Mouse (Mus musculus) spleen, adult 2 months (tissue): ENCODE measurements around the gene Abracl. TPM values are rescaled to one million over a fixed set of nuclear protein-coding genes. Genes with fewer than 3 reads are reported as not detected.
A peak's percentile ranks its signal among the peaks of the same experiment; 100 is the strongest.

ENCODE experiments used
- DNase-seq, 2 experiments: peaks; one replicate each; pipeline versions ENCODE4 v3.0.0 to v3.0.0-alpha.2; 2012 to 2021; ENCODE audit warnings: low spot score in 2 of 2, low read depth in 1 of 2
- H3K27ac ChIP-seq: fragments of 200-500 bp; 2 replicates; pipeline ENCODE4 v1.5.1; 2012; ENCODE audit warnings: low read length, inconsistent platforms; ENCODE audit not compliant: insufficient read depth
- H3K27me3 ChIP-seq: fragments of 200-500 bp; 2 replicates; pipeline ENCODE4 v1.6.1; 2012; ENCODE audit warnings: mild to moderate bottlenecking, moderate library complexity, low read length, inconsistent platforms; ENCODE audit not compliant: control insufficient read depth, insufficient read depth
- H3K36me3 ChIP-seq: fragments of 200-500 bp; 2 replicates; pipeline ENCODE4 v1.6.1; 2012; ENCODE audit warnings: mild to moderate bottlenecking, low read length, inconsistent platforms; ENCODE audit not compliant: control insufficient read depth, insufficient read depth
- H3K4me1 ChIP-seq: fragments of 200-500 bp; 2 replicates; pipeline ENCODE4 v1.6.1; 2011; ENCODE audit warnings: inconsistent platforms; ENCODE audit not compliant: control insufficient read depth, insufficient read depth, insufficient read length
- H3K4me3 ChIP-seq: fragments of 200-500 bp; 2 replicates; pipeline ENCODE4 v1.5.1; 2011; ENCODE audit warnings: mild to moderate bottlenecking, inconsistent platforms; ENCODE audit not compliant: insufficient read depth, insufficient read length; ENCODE audit errors: extremely low read depth
- CTCF ChIP-seq: fragments of 200-500 bp; IDR thresholded peaks from 2 replicates; pipeline ENCODE4 v1.5.1; 2011; ENCODE audit warnings: mild to moderate bottlenecking, inconsistent platforms; ENCODE audit not compliant: insufficient read depth, insufficient read length, insufficient replicate concordance; ENCODE audit errors: extremely low read depth
- POLR2A ChIP-seq: fragments of 200-500 bp; IDR thresholded peaks from 2 replicates; pipeline ENCODE4 v1.6.1; 2011; ENCODE audit warnings: low read depth, low read length, inconsistent platforms
- WGBS: fragments of 180-500 bp; shearing (Covaris S2); methylation state at CpG from one replicate; pipeline ENCODE4 v1.1.7; 2018; 5-methylcytosine and 5-hydroxymethylcytosine counted together
- polyA plus RNA-seq: library from polyadenylated mRNA; depleted of rRNA; stranded (reverse); fragments of >200 nt; gene quantifications from 2 replicates; pipeline ENCODE4 v1.2.3, GENCODE M21; 2012

Gene Abracl
- polyA plus RNA-seq, 1 experiment, result 3.5 TPM

- H3K27me3 ChIP-seq, result no peaks in the 10 kb centered on the region
- H3K4me3 ChIP-seq, result no peak overlapping the region
- H3K36me3 ChIP-seq, result peaks cover 3% of the 10 kb centered on the region; the same call in 1 of the 2 replicates
- TF ChIP-seq POLR2A (no peak), CTCF (no peak)
- 75% methylated on average over 3 of the region's 3 CpGs for WGBS
- H3K4me1 ChIP-seq, result no peaks in the 10 kb centered on the region
- H3K27ac ChIP-seq, result no peak overlapping the region
- DNase-seq, result no peak
Measured at GRCm38 (mm10) chr10:18007243-18007642, 15.8 kb downstream of the Abracl start.

DNA sequence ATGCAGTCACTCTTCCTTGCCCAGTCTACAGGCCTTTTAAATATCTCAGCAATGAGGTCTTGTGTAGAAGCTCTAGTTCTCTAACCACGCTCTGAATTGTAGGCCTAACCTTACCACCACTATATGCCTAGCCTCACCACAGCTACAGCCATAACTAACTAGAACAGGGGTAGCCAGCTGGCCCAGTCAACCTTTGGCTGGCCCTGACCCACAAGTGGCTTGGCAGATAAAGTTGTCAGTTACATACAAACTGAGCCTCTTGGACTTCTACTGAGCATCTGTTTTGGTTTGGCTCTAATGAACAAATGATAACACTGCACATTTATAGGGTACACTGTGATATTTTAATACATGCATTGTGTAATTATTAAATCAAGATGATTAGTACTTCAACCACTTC lies 16.3 kb downstream of the Abracl start:
- 79% methylated on average over 1 of the region's 1 CpGs for WGBS
- no peak overlapping the region for H3K27ac ChIP-seq
- peaks cover 3% of the 10 kb centered on the region; the same call in 1 of the 2 replicates for H3K36me3 ChIP-seq
- no peaks in the 10 kb centered on the region for H3K27me3 ChIP-seq
- H3K4me1 ChIP-seq, result no peaks in the 10 kb centered on the region
- TF ChIP-seq POLR2A (no peak), CTCF (no peak)
- no peak overlapping the region for H3K4me3 ChIP-seq
- DNase-seq, result no peak

- H3K27ac ChIP-seq, result no peak overlapping the region
- 76% methylated on average over 7 of the region's 7 CpGs for WGBS
Measured at GRCm38 (mm10) chr10:18005136-18005955, 17.7 kb downstream of the Abracl start.

DNA sequence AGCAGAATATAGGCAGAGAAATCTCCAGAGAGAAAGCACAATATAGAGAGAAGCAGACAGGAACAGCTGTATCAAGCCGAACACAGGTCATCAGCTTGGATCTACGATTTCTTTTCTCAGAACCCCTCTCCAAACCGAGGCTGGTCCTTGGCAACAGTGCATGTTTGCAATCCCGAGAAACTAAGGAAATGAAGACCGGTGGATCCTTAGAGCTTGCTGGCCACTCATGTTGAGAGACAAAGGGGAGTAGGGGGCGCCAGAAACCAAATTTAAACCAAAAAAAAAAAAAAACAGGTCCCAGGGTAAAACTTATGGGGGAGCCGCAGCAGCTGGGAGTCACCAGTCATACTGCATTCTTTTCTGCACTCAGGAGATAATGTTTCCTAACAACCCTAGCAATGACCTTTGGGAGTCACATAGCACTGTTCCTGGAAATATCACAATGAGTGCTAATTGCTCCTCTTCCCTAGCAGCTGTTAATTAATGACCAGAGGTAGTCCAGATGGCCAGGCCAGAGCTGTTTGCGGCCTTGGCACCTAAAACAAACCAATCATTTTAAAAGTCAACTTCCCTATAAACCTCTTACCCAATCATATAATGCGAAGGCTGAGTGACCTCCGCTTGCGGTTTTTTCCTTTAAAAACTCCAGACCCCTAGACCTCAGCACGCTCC lies 19.0 kb downstream of the Abracl start:
- Histone ChIP-seq H3K36me3 (no peaks in the 10 kb centered on the region), H3K27me3 (no peaks in the 10 kb centered on the region), H3K4me3 (no peak overlapping the region), H3K4me1 (no peaks in the 10 kb centered on the region), H3K27ac (no peak overlapping the region)
- DNase-seq, result no peak
- 89% methylated on average over 12 of the region's 12 CpGs for WGBS
- TF ChIP-seq CTCF (no peak), POLR2A (no peak)

More at GRCm38 (mm10) chr10:18005136-18005955, 17.7 kb downstream of the Abracl start:
- TF ChIP-seq POLR2A (no peak), CTCF (no peak)
- H3K4me3 ChIP-seq, result no peak overlapping the region
- H3K4me1 ChIP-seq, result no peaks in the 10 kb centered on the region
- peaks cover 3% of the 10 kb centered on the region; the same call in 1 of the 2 replicates for H3K36me3 ChIP-seq
- no peaks in the 10 kb centered on the region for H3K27me3 ChIP-seq
- DNase-seq, result no peak

DNA sequence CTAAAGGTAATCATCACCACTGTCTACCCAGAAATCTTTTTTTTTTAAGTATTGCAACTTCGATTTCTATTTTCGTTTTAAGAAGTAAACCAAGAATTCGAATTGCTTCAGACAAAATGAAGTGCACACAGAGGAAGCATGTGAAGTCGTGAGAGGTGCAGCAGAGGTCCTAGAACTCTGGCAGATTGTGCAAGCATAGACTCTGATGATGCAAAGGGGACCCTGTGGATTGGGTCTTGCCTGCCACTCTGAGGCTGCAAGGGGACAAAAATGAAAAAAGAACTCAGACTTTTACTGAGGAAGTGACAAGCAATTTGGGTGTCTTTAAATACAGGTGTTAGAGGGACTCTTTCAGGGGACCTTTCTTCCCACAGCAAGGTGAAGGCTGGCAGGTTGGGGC lies 32.5 kb downstream of the Abracl start:
- 69% methylated on average over 4 of the region's 4 CpGs for WGBS

DNA sequence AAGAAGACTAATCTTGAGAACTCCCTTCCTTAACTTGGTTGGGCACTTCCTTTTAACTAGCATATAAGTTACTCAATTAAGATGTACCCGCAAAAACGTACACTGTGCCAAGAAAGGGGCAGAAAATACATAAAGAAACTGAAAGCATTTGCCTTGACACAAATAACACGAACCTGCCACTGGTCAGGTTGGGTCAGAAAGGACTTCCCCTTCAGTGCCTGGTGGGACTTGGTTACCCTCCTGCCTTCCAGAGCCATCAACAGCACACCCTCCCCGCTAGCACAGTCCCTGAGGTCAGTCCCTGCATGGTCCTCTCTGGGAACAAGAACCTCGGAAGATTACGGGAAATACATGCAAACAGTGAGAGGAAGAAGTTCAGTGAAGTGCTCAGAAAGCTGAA lies 34.0 kb downstream of the Abracl start:
- Histone ChIP-seq H3K36me3 (no peaks in the 10 kb centered on the region), H3K27ac (peak overlapping the region; percentile 82), H3K4me1 (peaks cover 3% of the 10 kb centered on the region; the same call in 1 of the 2 replicates), H3K27me3 (no peaks in the 10 kb centered on the region), H3K4me3 (peak overlapping the region; percentile 75)
- whole genome bisulfite sequencing, result 21% methylated on average over 6 of the region's 6 CpGs
- DNase-seq, result peak in 1 of 2 experiments; percentile 15
- TF ChIP-seq POLR2A, result no peak
- TF ChIP-seq CTCF, result no peak

More for the DNA sequence above, 32.5 kb downstream of the Abracl start:
- Histone ChIP-seq H3K36me3 (no peaks in the 10 kb centered on the region), H3K27me3 (no peaks in the 10 kb centered on the region), H3K27ac (no peak overlapping the region), H3K4me3 (no peak overlapping the region), H3K4me1 (peaks cover 3% of the 10 kb centered on the region; the same call in 1 of the 2 replicates)
- TF ChIP-seq CTCF, result no peak
- no peak for TF ChIP-seq POLR2A
- no peak for DNase-seq

GRCm38 (mm10) chr10:17987823-17988423 lies 35.2 kb downstream of the Abracl start:
- TF ChIP-seq CTCF (no peak), POLR2A (no peak)
- 64% methylated on average over 8 of the region's 8 CpGs for WGBS
- peak overlapping the region; percentile 90 for H3K27ac ChIP-seq

More at GRCm38 (mm10) chr10:17987823-17988423, 35.2 kb downstream of the Abracl start:
- Histone ChIP-seq H3K4me1 (peaks cover 3% of the 10 kb centered on the region; the same call in 1 of the 2 replicates), H3K36me3 (no peaks in the 10 kb centered on the region), H3K27me3 (no peaks in the 10 kb centered on the region), H3K4me3 (peak overlapping the region; percentile 12; the same call in 1 of the 2 replicates)
- peak in 1 of 2 experiments; percentile 18 for DNase-seq
